Mouse (Mus musculus) cerebellum, adult 2 months (tissue): ENCODE results near the gene Nt5c3.

Experiments
- CTCF ChIP-seq: fragments of 200-500 bp; IDR thresholded peaks from 2 replicates; pipeline ENCODE4 v1.5.1; 2011; ENCODE audit warnings: low read depth, mild to moderate bottlenecking, control low read depth, low read length, moderate library complexity, borderline replicate concordance; ENCODE audit not compliant: insufficient read depth
- POLR2A ChIP-seq: fragments of 200-500 bp; IDR thresholded peaks from 2 replicates; pipeline ENCODE4 v1.6.1; 2011; ENCODE audit warnings: low read length, control low read depth, borderline replicate concordance; ENCODE audit not compliant: insufficient read depth

- no peak for TF ChIP-seq CTCF
- TF ChIP-seq POLR2A, result no peak
Measured at GRCm38 (mm10) chr6:56908397-56908796, 15.3 kb downstream of the Nt5c3 start.
